ENCODE assay signal across 8 mouse cellular contexts in genomic region chr10:117793436-117794030, GRCm38 (mm10). TPM values are rescaled to one million over a fixed set of nuclear protein-coding genes. Genes with fewer than 3 reads are reported as not detected.
DNase-seq lines count a peak whose midpoint lies in the region; ATAC-seq lines count a peak whose summit lies in the region.

No protein-coding gene starts in this region.

- peak; percentile 22 for DNase-seq in kidney, adult 9 months
- DNase-seq in kidney, adult 11 months = no peak
- DNase-seq in R1 (ENCODE audit: low read depth, low spot score) = peak; percentile 58
- DNase-seq in midbrain, embryonic 14.5 days = no peak
- DNase-seq in layer of hippocampus, adult 9-11 months = no peak
- DNase-seq in frontal cortex, postnatal 36 days (ENCODE audit: low spot score in 2 of 2) = no peak

- H3K9me3 ChIP-seq in hindbrain, embryonic 12.5 days (replicated peaks) = no peaks in the 10 kb centered on the region
- H3K9me3 ChIP-seq in midbrain, embryonic 14.5 days (ENCODE audit: control insufficient read depth, low read length) = peaks cover 3% of the 10 kb centered on the region; the same call in 1 of the 2 replicates

- no peak overlapping the region for H3K27ac ChIP-seq in hindbrain, embryonic 12.5 days
- H3K27ac ChIP-seq in midbrain, embryonic 14.5 days (replicated peaks; ENCODE audit: low read depth, low read length) = no peak overlapping the region

- no peak overlapping the region for H3K9ac ChIP-seq in hindbrain, embryonic 12.5 days
- no peak overlapping the region for H3K9ac ChIP-seq in midbrain, embryonic 14.5 days (replicated peaks; ENCODE audit: low read length)

- no peaks in the 10 kb centered on the region for H3K36me3 ChIP-seq in hindbrain, embryonic 12.5 days
- no peaks in the 10 kb centered on the region for H3K36me3 ChIP-seq in midbrain, embryonic 14.5 days (ENCODE audit: control insufficient read depth, insufficient read depth, low read length)

- H3K27me3 ChIP-seq in hindbrain, embryonic 12.5 days = no peaks in the 10 kb centered on the region
- H3K27me3 ChIP-seq in midbrain, embryonic 14.5 days (ENCODE audit: control insufficient read depth, insufficient read depth, low read length) = no peaks in the 10 kb centered on the region

- peaks cover 12% of the 10 kb centered on the region for H3K4me1 ChIP-seq in hindbrain, embryonic 12.5 days
- peaks cover 14% of the 10 kb centered on the region for H3K4me1 ChIP-seq in midbrain, embryonic 14.5 days (ENCODE audit: control insufficient read depth, insufficient read depth, low read length)

- H3K4me2 ChIP-seq in hindbrain, embryonic 12.5 days (replicated peaks) = peak overlapping the region; percentile 56
- H3K4me2 ChIP-seq in midbrain, embryonic 14.5 days (ENCODE audit: low read length) = peak overlapping the region; percentile 51

- ATAC-seq in hindbrain, embryonic 12.5 days (ENCODE audit: low FRiP score) = no peak
- ATAC-seq in midbrain, embryonic 14.5 days (ENCODE audit: low FRiP score, low TSS enrichment) = no peak
- ATAC-seq in cerebellum, adult (ENCODE audit: insufficient number of reproducible peaks, low FRiP score, low TSS enrichment) = no peak

- 82% methylated on average over 11 of the region's 11 CpGs for WGBS in hindbrain, embryonic 12.5 days
- WGBS in midbrain, embryonic 14.5 days = 79% methylated on average over 11 of the region's 11 CpGs

- H3K4me3 ChIP-seq in hindbrain, embryonic 12.5 days = no peak overlapping the region
- H3K4me3 ChIP-seq in midbrain, embryonic 14.5 days (replicated peaks; ENCODE audit: low read depth, low read length) = no peak overlapping the region

RNA-seq across cellular contexts. Expression of gene Nup107, which starts 1.0 kb away (rescaled TPM):
- 69.4 and 69.7 TPM in 2 replicates for polyA plus RNA-seq in hindbrain, embryonic 12.5 days (2016; fragmentation: Nextera tagmentation; extraction: Ambion mirVana)
- 29.0 and 45.2 TPM in 2 replicates for polyA plus RNA-seq in midbrain, embryonic 14.5 days (2014; fragmentation: Nextera tagmentation; extraction: Ambion mirVana)

RNA-seq across cellular contexts. Expression of gene Slc35e3, which starts 47.4 kb away (rescaled TPM):
- 40.2 and 46.0 TPM in 2 replicates for polyA plus RNA-seq in hindbrain, embryonic 12.5 days (2016; fragmentation: Nextera tagmentation; extraction: Ambion mirVana)
- polyA plus RNA-seq in midbrain, embryonic 14.5 days (2014; fragmentation: Nextera tagmentation; extraction: Ambion mirVana) = 22.5 and 26.5 TPM in 2 replicates

RNA-seq across cellular contexts. Expression of gene Rap1b, which starts 52.3 kb away (rescaled TPM):
- 148 and 155 TPM in 2 replicates for polyA plus RNA-seq in hindbrain, embryonic 12.5 days (2016; fragmentation: Nextera tagmentation; extraction: Ambion mirVana)
- polyA plus RNA-seq in midbrain, embryonic 14.5 days (2014; fragmentation: Nextera tagmentation; extraction: Ambion mirVana) = 156 and 185 TPM in 2 replicates

Comparison
In these comparisons a context has a peak if more than half of its experiments do, and no peak if none do; other contexts are left out.
1. DNase-seq: peak in kidney, adult 9 months (single experiment) and R1 (single experiment); none in kidney, adult 11 months (single experiment), midbrain, embryonic 14.5 days (single experiment), layer of hippocampus, adult 9-11 months (single experiment) and frontal cortex, postnatal 36 days (0 of 2).